Mouse (Mus musculus): ENCODE data around the gene Dazap1. TPM values are rescaled to one million over a fixed set of nuclear protein-coding genes. Genes with fewer than 3 reads are reported as not detected.
"Not testable (repeated sequence)": the region's sequence is repeated elsewhere in the genome, so short reads cannot be mapped to it uniquely, and the experiment has no call there.

The Dazap1 gene
- total RNA-seq (2021): 100 to 1,000 TPM; 180 to 181 TPM
- long read RNA-seq, experiment 1, transcript Dazap1-203 (12 exons, 2,081 nt): major isoform, 35 of 66 reads
- long read RNA-seq, experiment 1, partial matches to known transcripts: 17 of 66 reads
- long read RNA-seq, experiment 1, other reads (novel, unspliced or antisense): 10 of 66 reads
- long read RNA-seq, experiment 2, transcript Dazap1-201 (12 exons, 1,994 nt): minor isoform, 5 of 75 reads
- long read RNA-seq, experiment 2, transcript Dazap1-203 (12 exons, 2,081 nt): major isoform, 23 of 75 reads
- long read RNA-seq, experiment 2, partial matches to known transcripts: 8 of 75 reads
- long read RNA-seq, experiment 2, other reads (novel, unspliced or antisense): 37 of 75 reads

DNA sequence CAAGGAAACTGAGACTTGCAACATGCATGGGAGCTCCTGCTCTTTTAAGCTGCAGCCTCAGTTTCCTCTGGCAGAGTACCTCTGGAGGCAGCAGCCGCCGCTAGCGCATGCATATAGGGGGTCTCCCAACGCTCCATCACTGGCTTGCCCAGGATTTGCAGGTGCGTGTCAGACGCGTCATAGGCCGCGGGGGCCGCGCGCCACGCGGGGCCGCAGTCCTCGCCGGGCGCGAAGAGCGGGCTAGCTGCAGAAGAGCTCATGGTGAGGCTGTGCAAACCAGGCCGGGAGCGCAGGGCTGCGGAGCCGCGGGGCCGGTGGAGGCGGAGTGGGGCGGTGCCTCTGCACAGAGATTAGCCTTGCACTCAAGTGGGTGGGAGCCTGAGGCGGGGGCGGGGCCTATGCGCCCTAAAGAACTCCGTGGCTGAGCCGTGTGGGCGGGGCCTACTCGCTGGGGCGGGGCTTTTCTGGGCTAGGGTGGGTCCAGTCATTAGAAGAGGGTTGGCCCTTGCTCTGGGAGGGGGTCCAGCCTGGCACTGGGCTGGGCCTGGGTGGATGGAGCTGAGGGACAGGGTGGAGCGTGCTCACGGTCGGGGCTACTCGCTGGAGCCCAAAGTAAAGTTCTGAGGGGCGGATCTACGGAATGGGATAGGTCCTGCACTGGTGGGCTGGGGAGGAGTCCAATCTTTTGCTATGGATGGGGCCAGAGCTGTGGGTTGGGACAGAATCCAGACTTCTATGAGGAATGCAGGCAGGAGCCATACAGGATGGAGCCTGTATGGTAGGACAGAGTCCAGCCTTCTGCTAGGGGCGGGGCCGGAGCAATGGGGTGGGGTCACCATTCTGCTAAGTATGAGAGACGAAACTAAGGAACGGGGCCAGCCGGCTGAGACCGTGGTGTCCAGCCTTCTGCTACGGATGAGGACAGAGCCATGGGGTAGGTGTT lies at the start of gene Dazap1, which contains the start of gene Gamt:
TSS of gene Dazap1 (plus strand) at position 845 of the 943 bp plus-strand sequence.
TSS of gene Gamt (minus strand) at position 371 of the 943 bp plus-strand sequence.
- DNase-seq (ENCODE audit: low spot score in 2 of 2): peak; percentile 95 to 99

GRCm38 (mm10) chr10:80211547-80212103 lies 49.7 kb upstream of the Dazap1 start:
- DNase-seq (ENCODE audit: low spot score in 2 of 2): not testable (repeated sequence)

GRCm38 (mm10) chr10:80215048-80215772 lies 46.1 kb upstream of the Dazap1 start:
- DNase-seq (ENCODE audit: low spot score in 2 of 2): no peak

- DNase-seq (ENCODE audit: low spot score in 2 of 2): no peak
Observed at GRCm38 (mm10) chr10:80220676-80221075, 40.6 kb upstream of the Dazap1 start.

GRCm38 (mm10) chr10:80223137-80223536 lies 38.1 kb upstream of the Dazap1 start:
- not testable (repeated sequence) for DNase-seq (ENCODE audit: low spot score in 2 of 2)

DNA sequence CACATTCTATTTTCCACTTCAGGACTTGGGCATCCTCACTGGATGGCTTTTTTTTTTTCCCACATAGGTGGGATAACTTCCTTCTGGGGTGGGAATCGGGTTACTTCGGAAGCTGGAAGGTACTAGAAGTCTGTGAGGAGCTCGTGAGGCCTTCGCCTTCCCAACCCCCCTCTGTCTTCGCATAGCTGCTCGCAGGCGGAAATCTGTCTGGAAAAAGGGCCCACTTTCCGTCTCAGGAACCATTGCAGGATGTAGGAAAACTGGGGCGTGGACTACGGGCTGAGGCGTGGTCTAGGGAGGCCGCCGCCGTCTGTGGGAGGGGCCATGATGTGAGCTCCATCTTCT lies 35.2 kb upstream of the Dazap1 start:
- no peak for DNase-seq (ENCODE audit: low spot score in 2 of 2)

DNA sequence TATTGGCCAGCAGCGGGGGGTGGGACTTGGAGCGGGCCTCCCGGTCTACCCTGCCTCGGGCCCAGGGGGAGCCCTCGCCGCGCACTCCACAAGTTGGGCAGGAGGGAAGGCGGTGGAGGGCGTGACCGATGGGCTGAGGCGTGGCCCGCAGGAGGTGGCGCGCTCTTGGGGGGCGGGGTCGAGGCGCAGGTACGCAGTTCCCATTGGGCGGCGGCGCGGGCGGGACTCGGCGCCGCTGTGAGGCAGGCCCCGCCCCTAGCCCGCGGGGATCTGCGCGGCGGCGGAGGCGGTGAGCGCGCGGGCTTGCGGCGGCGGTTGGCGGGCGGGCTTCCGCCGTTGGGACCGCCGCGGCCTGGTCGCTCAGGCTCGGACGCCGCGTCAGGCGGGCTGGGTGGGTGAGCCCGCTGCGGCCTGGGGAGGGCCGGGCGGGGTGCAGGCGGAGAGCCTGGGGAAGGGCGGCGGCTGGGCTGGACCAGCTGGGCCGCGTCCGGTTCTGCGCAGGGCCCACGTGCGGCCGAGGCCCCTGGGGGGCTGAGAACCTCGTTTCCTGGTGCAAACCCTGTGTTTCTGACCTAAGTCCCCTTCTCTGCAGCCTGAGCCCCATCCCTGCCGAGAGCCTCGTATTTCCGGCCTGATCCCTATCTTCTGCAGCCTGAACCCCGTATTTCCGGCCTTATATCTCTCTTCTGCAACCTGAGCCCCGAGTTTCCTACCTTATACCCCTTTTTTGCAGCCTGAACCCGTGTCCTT lies 34.7 kb upstream of the Dazap1 start, which contains the start of gene Mum1:
TSS of gene Mum1 (plus strand) at position 19 of the 750 bp plus-strand sequence.
- DNase-seq (ENCODE audit: low spot score in 2 of 2): peak; percentile 96 to 97

GRCm38 (mm10) chr10:80227166-80227539 lies 34.1 kb upstream of the Dazap1 start:
- DNase-seq (ENCODE audit: low spot score in 2 of 2): no peak

GRCm38 (mm10) chr10:80227877-80228775 lies 33.2 kb upstream of the Dazap1 start:
- DNase-seq (ENCODE audit: low spot score in 2 of 2): no peak

GRCm38 (mm10) chr10:80236145-80236825 lies 25.0 kb upstream of the Dazap1 start:
- no peak for DNase-seq (ENCODE audit: low spot score in 2 of 2)

- DNase-seq (ENCODE audit: low spot score in 2 of 2): no peak
Observed at GRCm38 (mm10) chr10:80237020-80237419, 24.3 kb upstream of the Dazap1 start.

- no peak for DNase-seq (ENCODE audit: low spot score in 2 of 2)
Observed at GRCm38 (mm10) chr10:80238306-80238705, 23.0 kb upstream of the Dazap1 start.

DNA sequence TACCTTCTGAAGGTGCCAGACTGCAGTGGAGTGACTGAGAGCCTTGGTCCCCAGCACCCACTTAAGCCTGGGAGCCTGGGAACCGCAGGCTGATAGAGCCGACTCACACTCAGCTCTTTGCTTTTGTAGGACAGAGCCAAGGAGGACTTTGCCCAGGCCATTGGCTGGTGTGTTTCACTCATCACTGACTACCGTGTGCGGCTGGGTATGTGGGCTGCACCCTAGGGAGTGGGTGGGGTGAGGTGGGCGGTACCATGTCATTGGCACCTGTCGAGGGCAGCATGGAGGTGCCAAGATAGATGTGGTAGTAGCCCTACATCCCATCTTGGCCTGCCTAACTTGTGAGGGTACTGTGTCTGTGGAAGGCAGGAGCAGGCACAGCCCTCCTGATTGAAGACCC lies 21.5 kb upstream of the Dazap1 start:
- DNase-seq (ENCODE audit: low spot score in 2 of 2): no peak

- DNase-seq (ENCODE audit: low spot score in 2 of 2): no peak
Observed at GRCm38 (mm10) chr10:80242088-80242487, 19.2 kb upstream of the Dazap1 start.

GRCm38 (mm10) chr10:80242607-80243006 lies 18.7 kb upstream of the Dazap1 start:
- no peak for DNase-seq (ENCODE audit: low spot score in 2 of 2)

DNA sequence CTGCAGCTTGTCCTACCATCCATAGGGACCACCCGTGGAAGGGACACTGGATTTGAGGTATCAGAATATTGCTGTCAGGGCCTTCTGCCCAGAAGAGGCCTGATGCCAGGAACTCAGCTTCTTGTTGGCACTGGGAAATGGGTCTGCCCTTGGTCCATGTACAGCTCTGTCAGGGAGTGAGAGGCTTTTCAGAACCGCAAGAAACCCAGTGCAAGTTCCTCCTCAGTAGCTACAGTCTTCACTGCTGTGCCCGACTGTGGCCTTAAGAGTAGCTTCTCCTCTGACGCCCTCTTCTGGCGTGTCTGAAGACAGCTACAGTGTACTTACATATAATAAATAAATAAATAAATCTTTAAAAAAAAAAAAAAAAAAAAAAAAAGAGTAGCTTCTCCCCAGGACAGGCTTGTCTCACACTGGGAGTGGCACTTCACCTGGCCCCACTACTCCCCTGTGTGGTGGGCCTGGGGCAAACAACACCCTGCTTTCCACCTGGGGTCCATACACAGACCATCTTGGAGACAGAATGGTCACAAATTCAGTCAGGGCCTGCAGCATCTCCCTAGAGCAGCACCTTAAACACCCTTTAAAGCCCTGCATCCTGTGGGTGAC lies 16.4 kb upstream of the Dazap1 start:
- DNase-seq (ENCODE audit: low spot score in 2 of 2): no peak

DNA sequence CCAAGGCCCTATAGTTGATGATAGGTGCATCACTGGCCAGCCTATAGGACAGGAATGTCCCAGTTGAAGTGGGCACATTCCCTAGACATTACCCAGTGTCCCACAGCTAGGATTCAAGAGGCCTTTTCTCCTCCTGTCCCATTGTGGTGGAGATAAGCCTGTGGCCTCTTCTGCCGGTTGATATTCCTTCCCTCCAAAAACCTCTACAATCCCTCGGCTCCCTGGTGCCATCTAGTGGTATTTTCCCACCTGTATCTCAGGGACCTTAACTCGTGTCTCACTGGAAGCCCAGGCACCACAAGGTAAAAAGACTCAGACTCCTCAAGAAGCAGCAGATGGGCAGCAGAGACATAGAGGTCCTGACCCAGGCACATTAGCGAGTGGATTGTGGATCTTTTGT lies 15.7 kb upstream of the Dazap1 start:
- peak; percentile 31 to 75 for DNase-seq (ENCODE audit: low spot score in 2 of 2)

DNA sequence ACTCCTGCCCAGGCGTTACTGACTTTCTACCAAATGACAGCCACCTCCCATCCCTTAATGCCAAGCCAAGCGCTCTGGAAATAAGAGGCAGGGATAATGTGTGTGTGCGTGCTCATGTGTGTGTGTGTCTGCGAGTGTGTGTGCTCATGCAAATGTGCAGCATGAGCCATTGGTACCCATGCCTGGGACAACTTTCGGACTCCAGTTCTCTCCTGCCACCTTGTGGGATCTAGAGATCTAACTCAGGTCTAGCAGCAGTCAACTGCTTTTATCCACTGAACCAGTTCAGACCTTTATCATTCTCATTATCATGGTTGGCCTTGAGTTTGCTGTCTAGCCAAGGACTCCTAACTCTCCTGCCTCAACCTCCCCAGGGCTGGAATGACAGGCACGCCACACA lies 13.4 kb upstream of the Dazap1 start:
- no peak for DNase-seq (ENCODE audit: low spot score in 2 of 2)
